Mouse (Mus musculus) C2C12 (cell line): ENCODE measurements at regions not wholly inside any gene's neighbourhood (a gene's known extent, or its start where the extent isn't known, plus 50 kb on each side); places are given as distances from the start of the nearest gene placed in this dataset.

Experiments
- CTCF ChIP-seq: IDR thresholded peaks from one replicate; pipeline ENCODE4 v1.5.1; 2011; ENCODE audit not compliant: control insufficient read depth, insufficient read depth, insufficient read length
- MAX ChIP-seq: IDR thresholded peaks from one replicate; pipeline ENCODE4 v1.6.1; 2011; ENCODE audit warnings: mild to moderate bottlenecking, control low read depth
- MYOG ChIP-seq: IDR thresholded peaks from one replicate; pipeline ENCODE4 v1.6.1; 2011; ENCODE audit not compliant: control insufficient read depth, insufficient read length; ENCODE audit errors: extremely low read depth

DNA sequence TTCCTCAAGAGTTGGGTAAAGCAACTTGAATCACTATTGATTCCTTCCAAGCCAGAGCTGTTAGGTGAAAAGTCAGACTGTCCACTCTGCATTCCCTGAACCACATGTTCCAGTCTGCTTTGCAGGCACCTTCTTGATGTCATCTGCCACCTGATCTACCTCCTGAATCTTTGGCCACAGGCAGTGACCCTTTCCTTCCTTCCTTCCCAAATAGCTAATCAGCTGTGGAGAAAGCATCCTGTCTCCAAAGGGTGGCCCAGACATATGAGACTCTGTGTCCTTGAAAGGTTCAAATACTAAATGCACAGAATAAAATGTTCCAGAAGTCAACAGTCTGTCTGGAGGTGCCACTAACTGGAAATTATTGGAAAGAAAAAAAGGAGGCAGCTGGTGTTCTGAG, 107.6 kb upstream of the Pabpc6 start:
- no peak for TF ChIP-seq MAX
- TF ChIP-seq CTCF = no peak
- no peak for TF ChIP-seq MYOG
